Mouse (Mus musculus): ENCODE data around the gene Agmo. TPM values are rescaled to one million over a fixed set of nuclear protein-coding genes. Genes with fewer than 3 reads are reported as not detected.

Gene Agmo
- total RNA-seq (2012; rRNA removed) = 0.08 and 0.29 TPM in 2 replicates
- not detected for polyA plus RNA-seq (2012; ENCODE audit: insufficient read depth in 1 of 2, insufficient read length in 2 of 2, low read depth in 1 of 2, low replicate concordance in 2 of 2, missing spikeins in 1 of 2)

GRCm38 (mm10) chr12:37241566-37242021, at the start of gene Agmo:
Gene Agmo, plus strand, starts transcription at chr12:37241641.
- Histone ChIP-seq H3K79me2 (ENCODE audit: control insufficient read depth, insufficient read depth, low read length, poor library complexity) (no peaks in the 10 kb centered on the region), H3K27ac (ENCODE audit: control insufficient read depth, low read depth, low read length) (no peak within 1 kb of the TSS), H3K9me3 (replicated peaks; ENCODE audit: insufficient read depth, low read length) (no peaks in the 10 kb centered on the region), H3K36me3 (ENCODE audit: control insufficient read depth in 1 of 2, insufficient read depth in 2 of 2, low read length in 2 of 2) (no peaks in the 10 kb centered on the region), H3K4me3 (ENCODE audit: control insufficient read depth in 1 of 2, insufficient read depth in 1 of 2, low read depth in 2 of 2, low read length in 2 of 2) (peak within 1 kb of the TSS; percentile 19 to 43), H3K9ac (ENCODE audit: control insufficient read depth, low read depth, low read length, poor library complexity, severe bottlenecking) (peak within 1 kb of the TSS; percentile 23; the same call in 1 of the 2 replicates), H3K4me1 (ENCODE audit: control insufficient read depth in 1 of 2, insufficient read depth in 2 of 2, low read length in 2 of 2) (no peaks in the 10 kb centered on the region; a peak in 1 of 4 replicates), H3K27me3 (ENCODE audit: control insufficient read depth in 1 of 2, insufficient read depth in 2 of 2, low read length in 2 of 2) (no peaks in the 10 kb centered on the region)
- DNase-seq (ENCODE audit: low read depth, low spot score) = peak; percentile 46
- TF ChIP-seq UBTF (IDR thresholded peaks at IDR 0.05; ENCODE audit: borderline replicate concordance, insufficient read depth, low read depth, low read length) = no peak
- TF ChIP-seq TCF12 (IDR thresholded peaks at IDR 0.05; ENCODE audit: low read depth, low read length) = no peak
- no peak for TF ChIP-seq MAFK (IDR thresholded peaks at IDR 0.05; ENCODE audit: borderline replicate concordance, low read depth, low read length)
- TF ChIP-seq ETS1 (IDR thresholded peaks at IDR 0.05; ENCODE audit: low read depth, low read length) = no peak
- TF ChIP-seq USF1 (IDR thresholded peaks at IDR 0.05; ENCODE audit: low read depth, low read length) = no peak
- TF ChIP-seq ZNF384 (IDR thresholded peaks at IDR 0.05; ENCODE audit: low read depth, low read length) = no peak
- no peak for TF ChIP-seq ZMIZ1 (IDR thresholded peaks at IDR 0.05; ENCODE audit: low read depth, low read length)

- Histone ChIP-seq H3K27me3 (ENCODE audit: control insufficient read depth in 1 of 2, insufficient read depth in 2 of 2, low read length in 2 of 2) (no peaks in the 10 kb centered on the region), H3K9me3 (replicated peaks; ENCODE audit: insufficient read depth, low read length) (no peaks in the 10 kb centered on the region), H3K36me3 (ENCODE audit: control insufficient read depth in 1 of 2, insufficient read depth in 2 of 2, low read length in 2 of 2) (no peaks in the 10 kb centered on the region), H3K79me2 (ENCODE audit: control insufficient read depth, insufficient read depth, low read length, poor library complexity) (no peaks in the 10 kb centered on the region), H3K9ac (ENCODE audit: control insufficient read depth, low read depth, low read length, poor library complexity, severe bottlenecking) (no peak overlapping the region), H3K4me3 (ENCODE audit: control insufficient read depth in 1 of 2, insufficient read depth in 1 of 2, low read depth in 2 of 2, low read length in 2 of 2) (no peak overlapping the region), H3K27ac (ENCODE audit: control insufficient read depth, low read depth, low read length) (no peak overlapping the region), H3K4me1 (ENCODE audit: control insufficient read depth in 1 of 2, insufficient read depth in 2 of 2, low read length in 2 of 2) (no peaks in the 10 kb centered on the region)
- TF ChIP-seq HCFC1 (IDR thresholded peaks at IDR 0.05; ENCODE audit: low read depth, low read length) (no peak), ZC3H11A (IDR thresholded peaks at IDR 0.05; ENCODE audit: low read depth, low read length) (no peak), ETS1 (IDR thresholded peaks at IDR 0.05; ENCODE audit: low read depth, low read length) (no peak), ELF1 (IDR thresholded peaks at IDR 0.05; ENCODE audit: low read depth, low read length) (no peak), TAL1 (IDR thresholded peaks at IDR 0.05; ENCODE audit: low read length) (no peak), TCF12 (IDR thresholded peaks at IDR 0.05; ENCODE audit: low read depth, low read length) (no peak), POLR2A (IDR thresholded peaks at IDR 0.05; ENCODE audit: control insufficient read depth in 1 of 2, insufficient read depth in 1 of 2, low read depth in 1 of 2, low read length in 2 of 2, poor library complexity in 1 of 2) (no peak), POLR2AphosphoS2 (IDR thresholded peaks at IDR 0.05; ENCODE audit: low read length) (no peak)
- DNase-seq (ENCODE audit: low read depth, low spot score) = no peak
Measured at GRCm38 (mm10) chr12:37231119-37231518, 10.3 kb upstream of the Agmo start.

Measured in MEL (cell line).